Mouse (Mus musculus): ENCODE measurements around the gene Rag2.

GRCm38 (mm10) chr2:101673547-101673946, 49.0 kb downstream of the Rag2 start:
- TF ChIP-seq CTCF (IDR thresholded peaks at IDR 0.05; ENCODE audit: extremely low read depth, insufficient read depth, low read length): no peak
- TF ChIP-seq POLR2A (IDR thresholded peaks at IDR 0.05; ENCODE audit: extremely low read depth, insufficient read depth, low read length): no peak

Measured in cortical plate, adult 2 months (tissue).